Mouse (Mus musculus) G1E (cell line): Measurements from ENCODE around the gene Nlrx1. TPM values are rescaled to one million over a fixed set of nuclear protein-coding genes. Genes with fewer than 3 reads are reported as not detected.

Source experiments
- ATAC-seq: 2 replicates; pipeline ENCODE4 v1.8.0; 2016; ENCODE audit warnings: mild to moderate bottlenecking; ENCODE audit not compliant: insufficient number of reproducible peaks, poor library complexity, low FRiP score, severe bottlenecking; ENCODE audit errors: extremely low read depth
- DNase-seq: peaks from one replicate; pipeline ENCODE4 v3.0.0; 2012; ENCODE audit warnings: low spot score
- H3K27me3 ChIP-seq: 2 replicates; pipeline ENCODE4 v1.6.1; 2012; ENCODE audit warnings: mild to moderate bottlenecking, low read length, inconsistent platforms; ENCODE audit not compliant: insufficient read depth
- H3K36me3 ChIP-seq: replicated peaks from 2 replicates; pipeline ENCODE3; 2012; ENCODE audit warnings: mild to moderate bottlenecking, inconsistent platforms
- H3K4me1 ChIP-seq: 2 replicates; pipeline ENCODE4 v1.6.1; 2012; ENCODE audit warnings: low read depth, low read length, inconsistent platforms, mixed read lengths; ENCODE audit not compliant: insufficient read depth
- H3K4me3 ChIP-seq: 2 replicates; pipeline ENCODE4 v1.5.1; 2012; ENCODE audit warnings: low read depth, mild to moderate bottlenecking, inconsistent platforms, low read length, moderate library complexity, mixed read lengths
- H3K9me3 ChIP-seq: replicated peaks from 2 replicates; pipeline ENCODE4 v1.6.1; 2012; ENCODE audit warnings: inconsistent platforms
- CTCF ChIP-seq: IDR thresholded peaks from 2 replicates; pipeline ENCODE4 v1.5.1; 2012; ENCODE audit warnings: low read depth, low read length, inconsistent platforms, mixed read lengths
- GATA1 ChIP-seq: IDR thresholded peaks from 2 replicates; pipeline ENCODE4 v1.6.1; 2012; ENCODE audit warnings: borderline replicate concordance, low read length, inconsistent platforms, mixed read lengths
- GATA2 ChIP-seq: IDR thresholded peaks from 2 replicates; pipeline ENCODE4 v1.6.1; 2012; ENCODE audit warnings: low read depth, low read length, inconsistent platforms, borderline replicate concordance
- POLR2AphosphoS5 ChIP-seq: IDR thresholded peaks from 2 replicates; pipeline ENCODE4 v1.6.1; 2012; ENCODE audit warnings: low read depth, low read length, inconsistent platforms; ENCODE audit not compliant: insufficient replicate concordance
- TAL1 ChIP-seq: conservative IDR thresholded peaks from 2 replicates; pipeline ENCODE4 v1.6.1; 2012; ENCODE audit warnings: low read depth, low read length, inconsistent platforms, mixed read lengths
- polyA plus RNA-seq: library from polyadenylated mRNA; stranded (reverse); fragments of >175 nt; gene quantifications from 2 replicates; pipeline ENCODE4 v1.2.3, GENCODE M21; 2012
- total RNA-seq, 2 experiments: library from RNA; stranded (forward) in 1 of 2; stranded (reverse) in 1 of 2; fragments of 200-1000 nt in 1 of 2; fragments of >200 nt in 1 of 2; fragmentation: Nextera tagmentation in 1 of 2; gene quantifications; 2 replicates each; pipeline ENCODE4 v1.2.3; 2014 to 2017

Nlrx1 gene
- total and polyA plus RNA-seq, 3 experiments: 0.02 to 0.05 TPM; not detected in 1

GRCm38 (mm10) chr9:44249181-44250146 lies 18.9 kb downstream of the Nlrx1 start:
- DNase-seq (peak; percentile 36), ATAC-seq (no peak)
- Histone ChIP-seq H3K4me1 (peaks cover 17% of the 10 kb centered on the region), H3K4me3 (no peak overlapping the region), H3K27me3 (peaks cover 75% of the 10 kb centered on the region), H3K9me3 (no peaks in the 10 kb centered on the region), H3K36me3 (no peaks in the 10 kb centered on the region)
- TF ChIP-seq GATA2 (no peak), GATA1 (no peak), TAL1 (no peak)

- H3K9me3 ChIP-seq: no peaks in the 10 kb centered on the region
- H3K36me3 ChIP-seq: no peaks in the 10 kb centered on the region
- no peak for TF ChIP-seq GATA2
- TF ChIP-seq POLR2AphosphoS5: no peak
- no peak for TF ChIP-seq CTCF
- TF ChIP-seq TAL1: no peak
- TF ChIP-seq GATA1: no peak
- peaks cover 70% of the 10 kb centered on the region for H3K27me3 ChIP-seq
- ATAC-seq (no peak), DNase-seq (no peak)
- peaks cover 17% of the 10 kb centered on the region for H3K4me1 ChIP-seq
- H3K4me3 ChIP-seq: no peak overlapping the region
These were observed 20.5 kb downstream of the Nlrx1 start for GRCm38 (mm10) chr9:44247907-44248306.

GRCm38 (mm10) chr9:44243621-44244020 lies 24.8 kb downstream of the Nlrx1 start:
- TF ChIP-seq TAL1: no peak
- TF ChIP-seq GATA1: no peak
- no peak for TF ChIP-seq GATA2
- no peak for TF ChIP-seq POLR2AphosphoS5
- no peak for TF ChIP-seq CTCF
- no peak overlapping the region for H3K4me3 ChIP-seq
- H3K4me1 ChIP-seq: peaks cover 13% of the 10 kb centered on the region
- ATAC-seq (no peak), DNase-seq (no peak)
- no peaks in the 10 kb centered on the region for H3K36me3 ChIP-seq
- H3K9me3 ChIP-seq: no peaks in the 10 kb centered on the region
- H3K27me3 ChIP-seq: peaks cover 60% of the 10 kb centered on the region

- Histone ChIP-seq H3K9me3 (no peaks in the 10 kb centered on the region), H3K4me1 (peaks cover 19% of the 10 kb centered on the region), H3K36me3 (no peaks in the 10 kb centered on the region), H3K27me3 (peaks cover 40% of the 10 kb centered on the region), H3K4me3 (no peak overlapping the region)
- ATAC-seq (no peak), DNase-seq (no peak)
- TF ChIP-seq TAL1: no peak
These were observed 27.0 kb downstream of the Nlrx1 start for GRCm38 (mm10) chr9:44241418-44241817.

GRCm38 (mm10) chr9:44240911-44241310 lies 27.5 kb downstream of the Nlrx1 start:
- TF ChIP-seq TAL1: no peak
- TF ChIP-seq GATA1: no peak
- no peak for TF ChIP-seq CTCF
- no peak for TF ChIP-seq POLR2AphosphoS5
- no peak for TF ChIP-seq GATA2
- no peaks in the 10 kb centered on the region for H3K9me3 ChIP-seq
- H3K4me3 ChIP-seq: no peak overlapping the region
- H3K4me1 ChIP-seq: peaks cover 21% of the 10 kb centered on the region
- H3K27me3 ChIP-seq: peaks cover 35% of the 10 kb centered on the region
- DNase-seq (no peak), ATAC-seq (no peak)
- no peaks in the 10 kb centered on the region for H3K36me3 ChIP-seq

GRCm38 (mm10) chr9:44240399-44240798 lies 28.0 kb downstream of the Nlrx1 start, which contains the start of gene Ccdc153:
Ccdc153 (plus strand) TSS chr9:44240676.
- peaks cover 24% of the 10 kb centered on the region for H3K4me1 ChIP-seq
- H3K9me3 ChIP-seq: no peaks in the 10 kb centered on the region
- peaks cover 31% of the 10 kb centered on the region for H3K27me3 ChIP-seq
- H3K36me3 ChIP-seq: no peaks in the 10 kb centered on the region
- TF ChIP-seq CTCF (no peak), GATA1 (no peak), GATA2 (no peak), TAL1 (no peak), POLR2AphosphoS5 (no peak)
- no peak within 1 kb of the TSS for H3K4me3 ChIP-seq
- ATAC-seq: no peak
- no peak for DNase-seq
